Mouse (Mus musculus) forebrain, postnatal 0 days (tissue): ENCODE measurements around the gene Olfr524. TPM values are rescaled to one million over a fixed set of nuclear protein-coding genes. Genes with fewer than 3 reads are reported as not detected.

Experiments used
- ATAC-seq: fragments of 200-750 bp; cut with Nextera tagmentation; 2 replicates; pipeline ENCODE4 v1.8.0; 2017; ENCODE audit warnings: mild to moderate bottlenecking, moderate library complexity
- DNase-seq: peaks from one replicate; pipeline ENCODE4 v3.0.0-alpha.2; 2015
- H3K27ac ChIP-seq: fragments of 300-500 bp; sonication (generic); 2 replicates; pipeline ENCODE4 v1.5.1; 2014; ENCODE audit warnings: low read depth, mild to moderate bottlenecking, antibody characterized with exemption, low read length, moderate library complexity, mixed read lengths
- H3K27me3 ChIP-seq: fragments of 300-500 bp; sonication (generic); 2 replicates; pipeline ENCODE4 v1.6.1; 2014; ENCODE audit warnings: mild to moderate bottlenecking, low read length, mixed read lengths; ENCODE audit not compliant: insufficient read depth
- H3K36me3 ChIP-seq: fragments of 300-500 bp; sonication (generic); 2 replicates; pipeline ENCODE4 v1.6.1; 2014; ENCODE audit warnings: mild to moderate bottlenecking, moderate library complexity; ENCODE audit not compliant: insufficient read depth
- H3K4me1 ChIP-seq: fragments of 300-500 bp; sonication (generic); 2 replicates; pipeline ENCODE4 v1.6.1; 2014; ENCODE audit warnings: antibody characterized with exemption; ENCODE audit not compliant: insufficient read depth
- H3K4me2 ChIP-seq: fragments of 300-500 bp; sonication (generic); 2 replicates; pipeline ENCODE4 v1.6.1; 2014; ENCODE audit warnings: low read depth, mild to moderate bottlenecking, moderate library complexity
- H3K4me3 ChIP-seq: fragments of 300-500 bp; sonication (generic); 2 replicates; pipeline ENCODE4 v1.5.1; 2014; ENCODE audit warnings: low read depth, low read length, mixed read lengths
- H3K9ac ChIP-seq: fragments of 300-500 bp; sonication (generic); 2 replicates; pipeline ENCODE4 v1.6.1; 2014; ENCODE audit warnings: mild to moderate bottlenecking
- H3K9me3 ChIP-seq: fragments of 300-500 bp; sonication (generic); 2 replicates; pipeline ENCODE4 v1.6.1; 2016; ENCODE audit warnings: low read length
- CTCF ChIP-seq: sonication (generic); IDR thresholded peaks from 2 replicates; pipeline ENCODE4 v1.5.1; 2016; ENCODE audit warnings: antibody characterized with exemption, control low read depth, low read depth
- WGBS: fragments of 180-500 bp; shearing (Covaris S2); extraction: QIAGEN DNeasy Blood & Tissue Kit; methylation state at CpG from one replicate; pipeline ENCODE4 v1.1.7; 2014; 5-methylcytosine and 5-hydroxymethylcytosine counted together
- polyA plus RNA-seq: library from polyadenylated mRNA; unstranded; fragments of >200 nt; fragmentation: Nextera tagmentation; extraction: Ambion mirVana; gene quantifications from 2 replicates; pipeline ENCODE4 v1.2.1, GENCODE M21; 2015
- total RNA-seq: library from RNA; depleted of rRNA; stranded (reverse); fragments of >200 nt; gene quantifications from 2 replicates; pipeline ENCODE4 v1.2.3, GENCODE M21; 2014

The Olfr524 gene
- total and polyA plus RNA-seq, 2 experiments from 2014 or later, result not detected

- ATAC-seq, result no peak
- no peak for TF ChIP-seq CTCF
Measured at GRCm38 (mm10) chr7:140219268-140219667, 13.5 kb upstream of the Olfr524 start.

DNA sequence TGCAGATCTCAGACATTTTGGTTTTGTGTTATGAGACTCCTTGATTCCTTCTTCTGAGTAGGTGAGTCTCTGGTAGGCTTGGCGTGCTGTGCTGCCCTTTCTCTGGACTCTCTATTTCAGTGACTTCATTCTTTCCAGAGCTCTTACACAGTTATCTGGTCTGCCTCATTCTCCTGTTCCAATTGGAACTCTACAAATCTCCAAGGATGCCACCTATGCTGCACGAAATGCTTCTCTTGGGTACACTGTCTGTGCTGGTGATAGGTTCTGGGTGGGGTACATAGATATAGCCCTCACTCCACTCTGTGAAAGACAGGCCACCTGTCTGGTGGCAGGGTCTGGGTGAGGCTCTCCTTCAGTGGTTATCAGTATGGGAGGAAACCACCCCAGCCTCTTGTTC, 12.2 kb upstream of the Olfr524 start, which contains the start of gene Cd163l1:
Cd163l1 (plus strand) TSS at position 301 of the 400 bp plus-strand sequence.
- Histone ChIP-seq H3K9me3 (no peaks in the 10 kb centered on the region), H3K4me3 (no peak within 1 kb of the TSS), H3K36me3 (no peaks in the 10 kb centered on the region), H3K4me2 (no peak within 1 kb of the TSS), H3K27me3 (no peaks in the 10 kb centered on the region), H3K9ac (no peak within 1 kb of the TSS), H3K27ac (no peak within 1 kb of the TSS), H3K4me1 (no peaks in the 10 kb centered on the region)
- 83% methylated on average over 2 of the region's 2 CpGs for WGBS
- TF ChIP-seq CTCF, result no peak
- no peak for ATAC-seq
- DNase-seq, result no peak

More at GRCm38 (mm10) chr7:140219268-140219667, 13.5 kb upstream of the Olfr524 start:
- Histone ChIP-seq H3K9ac (no peak overlapping the region), H3K27ac (no peak overlapping the region), H3K27me3 (no peaks in the 10 kb centered on the region), H3K36me3 (no peaks in the 10 kb centered on the region), H3K9me3 (no peaks in the 10 kb centered on the region), H3K4me2 (no peak overlapping the region), H3K4me1 (no peaks in the 10 kb centered on the region), H3K4me3 (no peak overlapping the region)
- 20% methylated on average over 1 of the region's 1 CpGs for WGBS
- DNase-seq, result no peak

DNA sequence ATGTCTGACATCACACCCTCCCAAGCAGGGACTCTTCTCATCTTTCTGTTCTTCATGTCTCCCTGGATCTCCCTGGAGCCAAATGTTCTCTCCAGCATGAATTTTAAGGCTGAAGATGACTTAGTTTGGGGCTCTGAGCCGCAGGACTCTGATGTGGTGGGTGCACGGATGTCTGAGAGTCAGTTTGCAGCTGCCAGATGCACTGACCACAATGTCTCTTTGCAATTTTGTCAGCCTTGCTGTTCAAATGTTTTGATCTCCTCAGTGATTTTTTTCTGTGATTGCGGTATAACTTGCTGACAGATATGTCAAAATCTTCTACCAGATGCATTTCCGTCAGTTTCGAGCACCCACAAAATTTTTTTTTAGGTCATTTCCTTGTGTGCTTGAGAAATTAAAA, 8.1 kb upstream of the Olfr524 start:
- no peak overlapping the region for H3K9ac ChIP-seq
- TF ChIP-seq CTCF, result no peak
- no peaks in the 10 kb centered on the region for H3K9me3 ChIP-seq
- no peak overlapping the region for H3K27ac ChIP-seq
- DNase-seq, result no peak
- no peaks in the 10 kb centered on the region for H3K36me3 ChIP-seq
- no peaks in the 10 kb centered on the region for H3K27me3 ChIP-seq
- no peak for ATAC-seq
- H3K4me2 ChIP-seq, result no peak overlapping the region
- WGBS, result 82% methylated on average over 5 of the region's 5 CpGs
- H3K4me1 ChIP-seq, result no peaks in the 10 kb centered on the region
- no peak overlapping the region for H3K4me3 ChIP-seq

DNA sequence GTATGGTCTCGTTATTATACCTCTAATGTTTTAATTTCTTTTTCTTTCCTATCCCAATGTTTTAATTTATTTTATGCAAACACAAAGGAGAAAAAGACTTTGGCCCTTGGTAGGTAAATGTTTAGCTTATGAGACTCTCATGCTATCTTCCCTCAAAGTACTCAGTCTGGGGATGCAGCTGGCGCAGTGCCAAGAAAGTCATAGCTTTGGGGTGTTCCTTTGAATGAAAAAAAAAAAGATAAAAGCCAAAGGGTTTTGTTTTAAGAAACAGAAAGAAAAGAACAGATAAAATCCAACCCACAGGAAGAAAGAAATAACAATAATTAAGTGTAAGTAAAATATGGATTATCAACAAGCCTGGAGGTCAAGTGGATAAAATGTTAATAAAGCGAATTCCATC, 2.9 kb upstream of the Olfr524 start:
- H3K4me3 ChIP-seq, result no peak overlapping the region
- H3K27ac ChIP-seq, result no peak overlapping the region
- no peaks in the 10 kb centered on the region for H3K4me1 ChIP-seq
- no peak for ATAC-seq
- H3K4me2 ChIP-seq, result no peak overlapping the region
- no peak for TF ChIP-seq CTCF
- no peak overlapping the region for H3K9ac ChIP-seq
- H3K27me3 ChIP-seq, result no peaks in the 10 kb centered on the region
- H3K9me3 ChIP-seq, result no peaks in the 10 kb centered on the region
- no peaks in the 10 kb centered on the region for H3K36me3 ChIP-seq
- WGBS, result 89% methylated on average over 3 of the region's 3 CpGs
- no peak for DNase-seq

DNA sequence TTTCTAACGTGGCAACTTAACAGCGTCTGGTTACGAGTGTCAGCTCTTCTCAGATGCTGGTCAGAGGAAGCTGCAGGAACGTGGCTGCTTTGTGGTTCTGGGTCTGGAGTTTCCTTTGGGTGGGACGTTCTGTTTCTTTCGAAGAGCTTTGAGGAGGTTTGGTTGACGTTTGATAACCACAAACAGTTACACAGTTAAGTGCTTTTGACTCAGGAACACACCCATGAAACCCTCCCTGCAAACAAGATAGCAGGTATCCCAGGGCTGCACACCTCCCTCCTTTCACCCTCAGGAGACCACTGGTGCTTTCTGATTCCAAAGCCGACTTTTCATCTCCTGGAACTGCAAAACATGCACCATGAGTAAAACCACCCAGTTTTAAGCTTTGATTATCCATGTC, 2.4 kb upstream of the Olfr524 start:
- H3K27ac ChIP-seq, result no peak overlapping the region
- no peaks in the 10 kb centered on the region for H3K9me3 ChIP-seq
- H3K27me3 ChIP-seq, result no peaks in the 10 kb centered on the region
- no peak for TF ChIP-seq CTCF
- H3K36me3 ChIP-seq, result no peaks in the 10 kb centered on the region
- WGBS, result 75% methylated on average over 8 of the region's 8 CpGs
- no peak overlapping the region for H3K4me2 ChIP-seq
- H3K4me1 ChIP-seq, result no peaks in the 10 kb centered on the region
- no peak for ATAC-seq
- DNase-seq, result no peak
- H3K4me3 ChIP-seq, result no peak overlapping the region
- no peak overlapping the region for H3K9ac ChIP-seq

DNA sequence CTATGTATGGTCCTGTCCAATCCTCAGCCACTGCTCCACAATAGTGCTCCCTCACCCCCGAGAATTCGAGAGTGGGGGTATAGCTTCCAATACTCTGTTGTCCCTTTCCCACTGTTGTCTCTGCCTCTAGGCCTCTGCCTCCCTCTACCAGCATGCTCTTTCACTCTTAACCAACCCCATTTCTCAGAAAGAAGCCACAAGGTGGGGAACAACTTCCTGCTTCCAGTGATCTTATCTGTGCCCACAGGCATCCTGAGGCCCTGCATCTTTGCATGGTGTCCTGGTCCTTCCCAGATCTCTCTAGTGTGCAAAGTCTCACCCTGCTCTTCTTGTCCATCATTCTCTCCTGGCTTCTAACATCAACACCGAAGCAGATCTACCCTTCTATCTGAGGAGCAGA, 1.1 kb upstream of the Olfr524 start:
- no peaks in the 10 kb centered on the region for H3K36me3 ChIP-seq
- DNase-seq (no peak), ATAC-seq (no peak)
- H3K27ac ChIP-seq, result no peak overlapping the region
- no peaks in the 10 kb centered on the region for H3K27me3 ChIP-seq
- no peak for TF ChIP-seq CTCF
- H3K9me3 ChIP-seq, result no peaks in the 10 kb centered on the region
- H3K4me2 ChIP-seq, result no peak overlapping the region
- no peak overlapping the region for H3K9ac ChIP-seq
- WGBS, result 82% methylated on average over 3 of the region's 3 CpGs
- H3K4me1 ChIP-seq, result no peaks in the 10 kb centered on the region
- no peak overlapping the region for H3K4me3 ChIP-seq

DNA sequence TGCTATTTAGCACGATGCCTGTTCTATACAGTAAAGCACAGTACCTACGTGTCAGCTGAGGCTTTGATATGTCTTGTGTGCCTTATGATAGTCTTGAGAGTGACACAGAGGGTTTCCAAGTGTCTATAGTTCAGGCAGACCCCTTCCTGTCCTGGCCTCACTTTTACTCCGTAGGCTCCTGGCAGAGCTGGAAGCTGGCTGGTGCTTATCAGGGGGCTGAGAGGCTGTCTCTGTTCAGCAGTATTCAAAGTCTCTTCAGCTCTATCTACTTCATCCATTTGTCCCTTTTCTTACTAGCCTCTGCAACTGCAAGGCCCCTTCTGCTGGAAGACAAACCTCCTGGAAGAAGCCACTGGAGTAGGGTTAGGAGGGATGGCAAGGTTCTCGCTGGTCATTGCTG, 4.7 kb downstream of the Olfr524 start:
- Histone ChIP-seq H3K36me3 (no peaks in the 10 kb centered on the region), H3K4me2 (no peak overlapping the region), H3K27me3 (no peaks in the 10 kb centered on the region), H3K9ac (no peak overlapping the region), H3K9me3 (no peaks in the 10 kb centered on the region), H3K27ac (no peak overlapping the region), H3K4me1 (no peaks in the 10 kb centered on the region), H3K4me3 (no peak overlapping the region)
- no peak for TF ChIP-seq CTCF
- no peak for ATAC-seq
- no peak for DNase-seq
- WGBS, result 93% methylated on average over 4 of the region's 4 CpGs

DNA sequence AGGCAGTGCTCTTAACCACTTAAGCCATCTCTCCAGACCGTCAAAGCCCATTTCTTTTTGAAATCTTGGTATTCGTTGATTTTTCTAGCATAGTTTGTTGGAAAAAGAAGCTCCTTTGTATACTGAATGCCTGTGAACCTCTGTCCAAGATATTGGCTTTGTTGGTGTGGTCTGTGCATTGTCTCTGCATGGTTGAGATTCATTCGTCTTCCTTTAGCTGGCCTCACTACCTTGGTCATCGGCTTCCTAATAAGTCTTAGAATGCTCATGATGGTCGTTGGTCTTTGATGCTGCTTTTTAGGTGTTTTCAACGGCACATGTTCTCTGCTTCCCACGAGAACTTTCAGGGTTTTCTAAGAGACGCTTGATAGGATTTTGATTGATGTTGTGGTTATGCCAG, 9.8 kb downstream of the Olfr524 start:
- no peak overlapping the region for H3K4me2 ChIP-seq
- 84% methylated on average over 8 of the region's 8 CpGs for WGBS
- no peaks in the 10 kb centered on the region for H3K27me3 ChIP-seq
- no peaks in the 10 kb centered on the region for H3K9me3 ChIP-seq
- DNase-seq (no peak), ATAC-seq (no peak)
- no peak overlapping the region for H3K27ac ChIP-seq
- no peak overlapping the region for H3K4me3 ChIP-seq
- H3K36me3 ChIP-seq, result no peaks in the 10 kb centered on the region
- no peak for TF ChIP-seq CTCF
- H3K4me1 ChIP-seq, result no peaks in the 10 kb centered on the region
- no peak overlapping the region for H3K9ac ChIP-seq
